Mouse (Mus musculus): ENCODE measurements at regions not wholly inside any gene's neighbourhood (a gene's known extent, or its start where the extent isn't known, plus 50 kb on each side); places are given as distances from the start of the nearest gene placed in this dataset.
A peak's percentile ranks its signal among the peaks of the same experiment; 100 is the strongest.

DNA sequence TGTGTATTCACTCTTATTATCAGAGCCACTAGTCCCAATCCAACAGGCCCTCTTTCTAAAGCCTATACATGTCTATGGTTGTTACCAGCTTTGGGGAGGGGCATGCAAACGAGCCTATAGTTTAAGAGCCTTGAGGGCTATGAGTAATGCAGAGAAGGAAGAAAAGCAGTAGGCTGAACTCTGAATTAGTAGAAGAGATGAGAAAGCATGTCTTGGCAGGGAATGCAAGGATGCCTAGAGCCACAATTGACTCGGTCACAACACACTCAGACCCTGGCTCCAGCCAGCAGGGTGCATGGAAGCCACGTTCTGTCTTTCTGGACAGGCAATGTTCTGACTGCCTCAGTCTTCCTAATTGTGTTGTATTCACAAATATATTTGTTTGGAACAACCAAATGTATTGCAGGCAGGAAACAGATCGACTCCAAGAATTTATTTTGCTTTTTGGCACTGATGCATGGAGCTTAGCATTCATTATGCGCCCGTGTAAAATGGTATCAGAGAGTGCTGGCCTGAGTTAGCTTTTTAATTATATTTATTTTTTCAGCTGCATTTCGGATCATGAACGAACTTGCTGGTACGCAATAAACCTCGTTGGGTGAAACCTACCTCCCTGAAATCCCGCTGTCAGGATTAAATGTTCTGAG is 110.2 kb downstream of the Rybp start:
- DNase-seq (ENCODE audit: low read depth, low spot score), result no peak

DNA sequence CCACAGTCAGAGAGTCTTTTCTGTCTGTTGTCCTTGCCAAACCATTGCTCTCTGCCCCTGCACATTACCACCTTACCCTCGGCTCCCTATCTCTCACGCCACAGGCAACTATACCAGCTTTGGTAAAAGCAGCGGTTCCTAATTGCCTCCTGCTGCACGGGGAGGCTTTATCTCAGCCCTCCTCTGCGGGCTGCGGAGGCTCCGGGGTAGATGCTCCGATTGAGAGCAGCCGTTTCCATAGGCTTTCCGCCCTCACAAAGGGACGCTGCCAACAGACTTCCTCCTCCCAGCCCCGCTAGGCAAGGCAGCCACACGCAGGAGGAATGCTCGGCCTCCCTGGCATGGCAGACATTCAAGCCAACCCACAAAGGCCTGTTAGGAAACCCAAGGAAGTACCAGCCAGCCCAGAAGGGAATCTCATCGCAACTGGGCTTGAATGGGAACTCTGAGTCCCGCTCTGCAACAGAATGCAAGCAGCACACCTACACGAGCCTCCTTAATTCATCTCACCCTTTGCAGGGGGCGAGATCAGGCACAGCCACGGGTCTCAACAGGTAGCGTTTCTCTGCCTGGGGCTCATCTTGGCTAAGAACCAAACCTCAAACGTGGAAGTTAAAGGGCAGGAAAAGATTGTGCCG is 116.5 kb downstream of the Rybp start:
- DNase-seq (ENCODE audit: low read depth, low spot score), result peak; percentile 83

DNA sequence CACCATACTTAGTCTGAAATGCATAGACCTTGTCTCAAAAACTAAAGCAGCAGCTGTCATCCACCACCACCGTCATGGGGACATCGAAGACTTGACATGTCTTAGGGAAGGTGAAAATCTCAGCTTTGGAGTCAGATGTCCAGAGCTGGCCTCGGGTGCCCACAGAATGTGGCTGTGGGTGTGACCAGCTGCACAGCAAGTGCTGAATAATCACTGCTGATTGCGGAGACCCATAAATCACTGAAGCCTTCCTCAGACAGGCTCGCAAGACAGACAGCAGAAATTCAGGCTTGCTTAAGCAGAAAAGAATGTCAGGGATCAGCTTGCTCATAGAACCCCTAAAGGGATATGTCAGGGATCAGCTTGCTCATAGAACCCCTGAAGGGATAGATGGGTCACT is 120.0 kb downstream of the Rybp start:
- DNase-seq (ENCODE audit: low read depth, low spot score), result no peak

DNA sequence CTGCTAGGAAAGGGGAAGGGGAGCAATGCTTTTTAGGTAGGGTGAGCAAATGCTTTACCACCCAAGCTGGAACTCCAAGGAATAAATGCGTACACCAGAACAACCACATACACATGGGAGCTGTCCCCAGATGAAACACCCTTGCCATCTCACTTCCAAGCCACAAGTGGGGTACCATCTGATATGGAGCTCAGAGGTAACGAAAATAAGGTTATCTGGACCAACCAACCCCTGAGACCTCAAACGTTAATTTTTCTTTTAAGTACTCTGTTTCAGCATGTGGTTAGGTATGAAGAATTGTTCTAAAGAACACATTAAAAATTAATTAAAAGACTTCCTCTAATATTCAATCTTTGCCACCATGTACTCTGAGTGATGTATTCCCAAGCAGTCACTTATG is 121.5 kb downstream of the Rybp start:
- no peak for DNase-seq (ENCODE audit: low read depth, low spot score)

DNA sequence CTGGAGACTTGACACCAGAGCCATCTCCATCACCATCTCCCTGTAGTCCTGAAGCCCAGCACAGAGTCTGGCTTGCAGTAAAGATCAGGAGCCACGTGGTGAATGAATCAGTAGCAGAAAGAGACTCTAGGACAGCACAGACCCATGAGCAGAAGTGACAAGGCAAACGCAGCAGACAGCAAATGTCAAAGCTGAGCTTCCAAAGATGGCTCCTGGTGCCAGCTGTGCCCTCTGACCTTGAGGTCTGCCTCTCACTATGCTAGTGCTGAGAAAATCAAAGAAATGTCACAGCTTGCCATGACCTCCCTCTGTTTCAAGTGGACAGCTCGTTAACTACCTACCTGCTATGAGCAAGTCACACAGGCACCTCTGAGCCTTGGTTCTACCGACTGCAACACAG is 123.1 kb downstream of the Rybp start:
- DNase-seq (ENCODE audit: low read depth, low spot score), result no peak

GRCm38 (mm10) chr6:100163814-100164130 is 123.5 kb downstream of the Rybp start:
- DNase-seq (ENCODE audit: low read depth, low spot score), result no peak

DNA sequence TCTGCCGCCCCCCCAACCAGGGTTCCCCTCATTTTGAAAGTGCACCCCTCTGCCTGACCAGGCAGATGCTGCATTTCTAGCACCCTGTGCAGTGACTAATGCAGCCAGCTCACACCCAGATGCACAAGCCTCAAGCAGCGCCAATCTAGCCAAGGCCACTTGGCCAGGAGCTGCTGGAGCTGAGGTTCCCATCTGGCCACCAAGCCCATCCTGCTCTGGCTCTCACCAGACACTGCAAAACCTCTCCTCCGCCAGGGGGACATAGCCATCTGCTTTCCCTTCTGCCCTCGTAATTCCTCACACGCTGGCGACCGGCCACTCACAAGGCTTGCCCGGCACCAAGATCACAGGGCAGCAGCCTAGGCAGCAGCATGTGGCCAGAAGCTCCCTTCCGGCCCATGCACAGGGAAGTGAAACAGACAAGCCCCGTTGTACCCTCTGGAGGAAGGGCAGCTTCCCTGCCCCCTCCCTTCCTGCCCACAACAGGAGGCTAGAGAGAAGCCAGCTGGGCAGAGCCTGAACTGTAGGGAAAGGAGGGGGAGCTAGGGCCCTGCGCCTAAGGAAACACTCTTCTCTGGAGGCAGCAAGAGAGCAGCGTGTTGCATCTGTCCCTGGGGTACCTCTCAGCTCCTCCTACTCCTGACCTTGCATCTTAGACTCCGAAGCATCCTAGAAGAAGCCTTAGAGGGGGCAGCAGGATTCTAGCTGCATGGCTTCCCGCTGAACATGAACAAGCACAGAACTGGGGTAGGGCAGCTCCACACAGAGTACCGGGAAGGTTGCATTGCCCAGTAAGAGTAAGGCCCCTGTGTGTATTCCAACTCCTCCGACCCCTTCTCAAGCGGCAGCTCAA is 124.1 kb downstream of the Rybp start:
- peak; percentile 64 for DNase-seq (ENCODE audit: low read depth, low spot score)

DNA sequence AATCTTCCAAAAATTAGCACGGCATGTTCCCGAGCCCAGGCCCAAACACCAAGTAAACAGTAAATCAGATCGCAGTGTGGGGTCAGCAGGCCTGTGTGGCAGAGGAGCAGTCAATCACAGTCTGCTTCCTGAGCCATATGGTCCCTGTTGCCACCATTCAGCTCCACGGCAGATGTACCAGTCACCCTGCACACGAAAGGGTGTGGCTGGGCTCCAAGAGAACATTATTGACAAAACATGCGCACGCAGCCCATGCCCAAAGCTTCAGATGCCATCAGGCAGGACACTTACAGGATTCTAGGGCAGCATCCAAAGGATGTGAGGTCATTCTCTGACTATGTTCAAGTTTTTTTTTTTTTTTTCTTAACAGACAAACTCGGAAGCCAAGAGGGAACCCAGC is 126.6 kb downstream of the Rybp start:
- no peak for DNase-seq (ENCODE audit: low read depth, low spot score)

DNA sequence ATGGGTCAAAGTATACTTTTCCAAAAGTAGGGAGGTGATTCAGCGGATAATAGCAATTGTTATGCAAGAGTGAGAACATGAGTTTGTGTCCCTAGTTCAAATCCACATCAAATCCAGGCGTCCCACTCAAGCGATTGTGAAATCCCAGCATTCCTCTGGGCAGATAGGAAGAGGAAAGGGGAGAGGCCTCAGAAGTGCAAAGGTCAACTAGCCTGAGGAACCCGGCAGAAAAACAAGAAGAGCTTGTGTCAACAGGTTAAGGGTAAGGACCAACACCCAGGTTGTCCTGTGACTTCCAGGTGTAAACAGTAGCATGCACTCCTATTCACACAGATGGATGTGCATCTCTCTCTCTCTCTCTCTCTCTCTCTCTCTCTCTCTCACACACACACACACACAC is 127.5 kb downstream of the Rybp start:
- no peak for DNase-seq (ENCODE audit: low read depth, low spot score)

GRCm38 (mm10) chr6:100159246-100159645 is 128.0 kb downstream of the Rybp start:
- no peak for DNase-seq (ENCODE audit: low read depth, low spot score)

DNA sequence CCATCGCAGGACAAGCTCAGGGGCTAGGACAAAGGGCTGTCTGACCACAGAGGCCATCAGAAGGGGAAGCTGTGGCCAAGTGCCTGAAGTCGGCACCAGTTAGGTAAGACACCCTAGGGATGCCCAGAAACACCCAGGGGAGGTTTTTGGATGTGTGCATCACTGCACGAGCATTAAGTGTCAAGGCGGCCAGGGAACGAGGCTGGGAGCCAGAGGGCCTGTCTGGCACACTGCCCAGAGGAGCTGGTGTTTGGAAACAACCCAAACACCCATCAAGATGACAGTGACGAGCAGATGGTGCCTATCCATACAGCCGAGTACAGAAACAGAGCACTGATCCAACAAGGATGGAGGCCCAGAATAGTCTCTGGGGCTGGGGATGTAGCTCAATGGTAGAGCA is 130.0 kb downstream of the Rybp start:
- no peak for DNase-seq (ENCODE audit: low read depth, low spot score)

GRCm38 (mm10) chr6:100156163-100156562 is 131.1 kb downstream of the Rybp start:
- DNase-seq (ENCODE audit: low read depth, low spot score), result no peak

DNA sequence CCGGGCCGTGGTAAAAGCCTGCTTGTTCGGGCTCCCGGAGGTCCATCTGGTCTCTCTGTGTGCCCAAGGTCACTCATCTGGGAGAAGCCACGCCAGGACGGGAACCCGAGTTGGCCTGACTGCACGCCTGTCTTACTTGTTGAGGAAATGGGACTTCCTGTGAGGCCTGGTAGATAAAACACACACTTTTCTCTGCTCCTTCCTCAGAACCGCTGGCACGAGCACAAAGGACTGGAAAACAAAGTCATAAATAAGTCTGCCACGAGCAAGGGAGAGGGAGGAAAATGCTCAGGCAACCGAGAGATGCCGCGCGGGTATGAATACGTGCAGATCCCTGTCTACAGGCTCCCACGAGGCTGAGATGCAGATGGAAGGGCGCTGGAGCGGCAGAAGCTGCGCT is 131.6 kb downstream of the Rybp start:
- no peak for DNase-seq (ENCODE audit: low read depth, low spot score)

GRCm38 (mm10) chr6:100151447-100151846 is 135.8 kb downstream of the Rybp start:
- no peak for DNase-seq (ENCODE audit: low read depth, low spot score)

DNA sequence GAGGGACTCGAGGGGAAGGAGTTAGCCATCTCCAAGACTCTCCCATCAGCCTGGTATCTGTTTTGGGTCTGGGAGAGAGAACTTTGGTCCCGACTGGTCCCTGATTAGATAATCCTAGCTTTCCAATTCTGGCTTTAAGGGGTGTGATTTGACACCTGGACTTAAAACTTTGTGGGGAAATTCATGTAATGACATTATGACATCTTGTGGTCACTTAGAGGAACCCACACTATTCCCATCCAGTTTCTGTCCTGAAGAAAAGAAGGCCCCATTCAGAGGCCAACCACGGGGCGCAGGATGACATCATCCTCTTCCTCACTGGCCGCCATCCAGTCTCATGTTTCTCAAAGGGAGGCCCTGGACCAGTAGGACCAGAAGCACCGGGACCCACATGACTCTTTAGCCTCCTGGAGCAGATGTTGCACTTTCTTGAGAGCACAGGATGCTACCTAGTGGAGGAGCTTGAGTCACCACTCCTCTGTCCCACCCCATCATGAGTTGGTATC is 136.5 kb downstream of the Rybp start:
- no peak for DNase-seq (ENCODE audit: low read depth, low spot score)

- DNase-seq (ENCODE audit: low read depth, low spot score), result no peak
Observed at GRCm38 (mm10) chr6:100149458-100149852, 137.8 kb downstream of the Rybp start.

DNA sequence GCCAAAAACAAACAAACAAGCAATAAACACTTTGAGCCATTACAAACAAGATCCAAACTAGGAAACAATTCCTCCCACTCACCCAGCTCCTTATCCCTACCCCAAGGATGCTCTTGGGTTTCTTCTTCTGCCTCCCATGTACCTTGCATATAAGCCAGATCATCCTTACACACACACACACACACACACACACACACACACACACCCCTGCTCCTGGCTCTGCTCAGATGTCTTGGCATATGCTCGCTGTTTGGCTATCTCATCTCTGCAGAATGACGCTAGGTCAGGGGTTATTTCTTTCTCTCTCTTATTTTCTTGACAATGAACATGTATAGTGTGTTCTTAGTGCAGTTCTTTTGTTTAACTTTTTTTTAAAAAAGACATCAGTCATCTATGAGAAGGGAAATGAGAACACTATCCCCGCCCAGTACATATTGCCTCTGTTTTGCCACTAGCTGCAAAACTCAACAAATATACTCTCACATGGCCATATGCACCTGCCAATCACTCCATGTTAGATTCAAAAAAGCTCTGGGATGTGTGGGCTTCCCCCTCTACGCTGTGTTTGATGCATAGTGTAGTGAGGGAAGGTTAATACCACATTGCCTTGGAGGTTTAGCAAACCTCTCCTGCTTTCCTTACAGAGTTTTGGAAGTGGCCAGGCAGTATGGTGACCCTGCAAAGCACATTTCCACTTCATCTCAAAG is 138.4 kb downstream of the Rybp start:
- no peak for DNase-seq (ENCODE audit: low read depth, low spot score)

- DNase-seq (ENCODE audit: low read depth, low spot score), result no peak
Observed at GRCm38 (mm10) chr6:100146360-100146935, 140.8 kb downstream of the Rybp start.

- DNase-seq (ENCODE audit: low read depth, low spot score), result no peak
Observed at GRCm38 (mm10) chr6:100145869-100146268, 141.4 kb downstream of the Rybp start.

DNA sequence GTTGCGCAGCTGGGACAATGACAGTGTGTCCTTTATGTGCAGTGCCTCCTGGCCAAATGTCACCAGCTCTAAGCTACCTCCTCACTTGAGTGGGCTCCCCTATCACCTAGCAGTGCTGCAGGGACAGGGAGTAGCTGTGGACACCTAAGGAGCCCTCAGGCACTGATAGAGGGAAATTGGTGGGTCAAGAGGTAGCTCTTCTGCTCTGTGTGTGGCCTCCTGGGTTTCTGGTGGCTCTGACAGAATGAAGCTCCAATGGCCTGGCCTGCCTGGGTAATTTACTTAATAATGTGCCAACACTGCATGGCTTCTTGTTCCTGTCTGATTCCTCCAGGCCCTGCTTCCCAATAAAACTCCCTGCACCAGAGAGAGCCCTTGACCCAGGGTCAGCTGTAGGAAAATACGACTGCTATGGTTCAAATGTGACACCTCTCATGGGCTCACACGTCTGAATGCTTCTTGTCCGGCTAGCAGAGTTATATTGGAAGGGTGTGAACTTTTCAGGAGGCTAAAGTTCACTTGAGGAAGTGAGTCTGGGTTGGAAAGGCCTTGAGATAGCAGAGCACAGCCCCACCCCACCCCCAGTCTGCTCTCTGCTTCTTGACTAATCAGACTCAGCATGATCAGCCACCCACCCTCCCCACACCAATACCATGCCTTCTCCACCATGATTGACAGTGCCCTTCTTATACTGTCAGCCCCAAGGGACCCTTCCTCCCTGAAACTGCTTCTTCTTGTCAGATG is 142.6 kb downstream of the Rybp start:
- DNase-seq (ENCODE audit: low read depth, low spot score), result no peak
